Mouse (Mus musculus): ENCODE results near the gene Nrxn3.

GRCm38 (mm10) chr12:89516046-89516445 lies 793.4 kb downstream of the Nrxn3 start:
- TF ChIP-seq POLR2A (IDR thresholded peaks at IDR 0.05; ENCODE audit: low read depth, low read length) (no peak), CTCF (IDR thresholded peaks at IDR 0.05; ENCODE audit: borderline replicate concordance, insufficient read depth, low read length) (no peak)
